Mouse (Mus musculus) kidney, embryonic 14.5 days (tissue): ENCODE data around the gene Rtn4ip1. TPM values are rescaled to one million over a fixed set of nuclear protein-coding genes. Genes with fewer than 3 reads are reported as not detected.
A peak's percentile ranks its signal among the peaks of the same experiment; 100 is the strongest.

ENCODE experiments used
- ATAC-seq: fragments of 200-750 bp; cut with Nextera tagmentation; 2 replicates; pipeline ENCODE4 v1.8.0; 2017; ENCODE audit warnings: moderate number of reproducible peaks, mild to moderate bottlenecking, moderate TSS enrichment, moderate library complexity; ENCODE audit not compliant: low FRiP score, low TSS enrichment
- H3K27ac ChIP-seq: fragments of 300-500 bp; sonication (generic); 2 replicates; pipeline ENCODE4 v1.5.1; 2014; ENCODE audit warnings: low read depth, mild to moderate bottlenecking, low read length, moderate library complexity, mixed read lengths
- H3K27me3 ChIP-seq: fragments of 300-500 bp; sonication (generic); 2 replicates; pipeline ENCODE4 v1.6.1; 2014; ENCODE audit warnings: mild to moderate bottlenecking, low read length; ENCODE audit not compliant: control insufficient read depth, insufficient read depth
- H3K36me3 ChIP-seq: fragments of 300-500 bp; sonication (generic); 2 replicates; pipeline ENCODE4 v1.6.1; 2014; ENCODE audit warnings: low read length, mixed read lengths; ENCODE audit not compliant: control insufficient read depth, insufficient read depth
- H3K4me1 ChIP-seq: fragments of 300-500 bp; sonication (generic); 2 replicates; pipeline ENCODE4 v1.6.1; 2014; ENCODE audit warnings: low read length, mixed read lengths; ENCODE audit not compliant: control insufficient read depth, insufficient read depth
- H3K4me2 ChIP-seq: fragments of 300-500 bp; sonication (generic); replicated peaks from 2 replicates; pipeline ENCODE4 v1.6.1; 2014; ENCODE audit warnings: low read depth, mild to moderate bottlenecking, low read length
- H3K4me3 ChIP-seq: fragments of 300-500 bp; sonication (generic); 2 replicates; pipeline ENCODE4 v1.5.1; 2014; ENCODE audit warnings: mild to moderate bottlenecking, low read length
- H3K9ac ChIP-seq: fragments of 300-500 bp; sonication (generic); 2 replicates; pipeline ENCODE4 v1.6.1; 2014; ENCODE audit warnings: low read depth, mild to moderate bottlenecking, low read length, moderate library complexity
- H3K9me3 ChIP-seq: fragments of 300-500 bp; sonication (generic); 2 replicates; pipeline ENCODE4 v1.6.1; 2016; ENCODE audit warnings: low read length; ENCODE audit not compliant: control insufficient read depth
- WGBS: fragments of 180-500 bp; shearing (Covaris S2); extraction: QIAGEN DNeasy Blood & Tissue Kit; methylation state at CpG from one replicate; pipeline ENCODE4 v1.1.7; 2014; 5-methylcytosine and 5-hydroxymethylcytosine counted together
- polyA plus RNA-seq: library from polyadenylated mRNA; unstranded; fragments of >200 nt; fragmentation: Nextera tagmentation; extraction: Ambion mirVana; gene quantifications from 2 replicates; pipeline ENCODE4 v1.2.1, GENCODE M21; 2014

Gene Rtn4ip1
- polyA plus RNA-seq, 1 experiment from 2014 or later: 15.8 TPM

DNA sequence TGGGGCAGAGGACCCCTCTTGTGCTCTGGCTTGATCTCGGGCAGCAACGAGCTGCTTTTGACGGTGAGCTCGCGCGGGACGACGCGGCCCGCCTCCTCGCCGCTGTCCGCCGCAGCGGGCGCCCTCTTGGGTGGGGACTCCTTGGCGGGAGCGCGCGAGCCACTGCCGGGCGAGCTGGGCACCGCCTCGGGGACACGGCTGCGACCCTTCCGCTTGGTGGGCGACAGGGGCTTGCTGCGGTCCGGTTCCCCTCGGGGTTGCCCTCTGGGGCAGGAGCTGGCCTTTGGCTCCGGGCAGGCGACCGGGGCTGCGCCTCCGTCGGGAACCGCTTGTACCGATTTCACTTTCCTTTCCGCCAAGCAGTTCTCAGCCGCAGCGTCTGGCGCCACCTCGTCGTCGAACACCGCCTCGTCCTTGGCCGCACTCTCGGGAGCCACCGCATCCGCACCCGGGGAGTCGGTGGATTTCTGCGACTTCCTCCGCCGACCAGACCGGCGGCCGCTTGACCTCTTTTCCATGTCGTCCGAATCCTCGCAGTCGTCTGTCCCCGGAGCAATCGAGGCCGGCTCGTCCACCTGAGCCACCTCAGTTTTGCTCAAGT is 102.0 kb downstream of the Rtn4ip1 start:
- Histone ChIP-seq H3K4me1 (0 out of 2 replicates have a peak, but pooled peaks cover 5% of the 10 kb centered on the region), H3K27me3 (peaks cover 40% of the 10 kb centered on the region), H3K9me3 (no peaks in the 10 kb centered on the region), H3K4me3 (peak overlapping the region; percentile 52), H3K27ac (no peak overlapping the region), H3K9ac (peak overlapping the region; percentile 56; the same call in 1 of the 2 replicates), H3K36me3 (no peaks in the 10 kb centered on the region), H3K4me2 (peak overlapping the region; percentile 81)
- under 1% methylated on average over 55 of the region's 68 CpGs for WGBS
- peak; percentile 17; the same call in 1 of the 2 replicates for ATAC-seq

DNA sequence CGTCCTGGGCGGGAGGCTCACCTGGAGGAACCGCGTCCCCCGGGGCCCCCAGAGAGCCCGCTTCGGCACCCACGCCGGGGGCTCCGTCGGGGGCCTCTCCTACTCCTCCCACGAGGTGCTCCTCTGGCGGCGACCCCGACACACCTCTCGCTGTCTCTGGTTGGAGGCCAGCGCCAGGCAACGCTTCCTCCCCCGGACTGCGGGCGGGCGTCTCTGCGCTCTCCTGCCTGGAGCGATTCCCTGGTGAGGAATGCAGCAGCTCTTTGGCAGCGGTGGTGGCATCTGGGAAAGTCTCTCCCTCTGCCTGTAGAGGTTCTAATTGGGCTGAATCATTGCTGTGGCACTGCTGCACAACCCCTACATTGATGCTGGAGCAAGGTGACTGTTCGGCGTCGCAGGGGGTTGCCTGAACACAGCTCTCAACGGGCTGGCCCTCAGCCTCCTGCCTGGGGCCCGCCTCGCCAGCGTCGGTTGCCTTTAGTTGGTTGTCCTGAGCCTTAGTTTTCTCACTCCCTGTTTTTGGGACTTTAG is 102.7 kb downstream of the Rtn4ip1 start:
- Histone ChIP-seq H3K4me3 (peak overlapping the region; percentile 52), H3K36me3 (no peaks in the 10 kb centered on the region), H3K9me3 (no peaks in the 10 kb centered on the region), H3K4me2 (peak overlapping the region; percentile 81), H3K4me1 (0 out of 2 replicates have a peak, but pooled peaks cover 5% of the 10 kb centered on the region), H3K27me3 (peaks cover 40% of the 10 kb centered on the region), H3K27ac (no peak overlapping the region), H3K9ac (peak overlapping the region; percentile 56; the same call in 1 of the 2 replicates)
- WGBS: 1% methylated on average over 29 of the region's 33 CpGs
- ATAC-seq: peak; percentile 19; the same call in 1 of the 2 replicates

DNA sequence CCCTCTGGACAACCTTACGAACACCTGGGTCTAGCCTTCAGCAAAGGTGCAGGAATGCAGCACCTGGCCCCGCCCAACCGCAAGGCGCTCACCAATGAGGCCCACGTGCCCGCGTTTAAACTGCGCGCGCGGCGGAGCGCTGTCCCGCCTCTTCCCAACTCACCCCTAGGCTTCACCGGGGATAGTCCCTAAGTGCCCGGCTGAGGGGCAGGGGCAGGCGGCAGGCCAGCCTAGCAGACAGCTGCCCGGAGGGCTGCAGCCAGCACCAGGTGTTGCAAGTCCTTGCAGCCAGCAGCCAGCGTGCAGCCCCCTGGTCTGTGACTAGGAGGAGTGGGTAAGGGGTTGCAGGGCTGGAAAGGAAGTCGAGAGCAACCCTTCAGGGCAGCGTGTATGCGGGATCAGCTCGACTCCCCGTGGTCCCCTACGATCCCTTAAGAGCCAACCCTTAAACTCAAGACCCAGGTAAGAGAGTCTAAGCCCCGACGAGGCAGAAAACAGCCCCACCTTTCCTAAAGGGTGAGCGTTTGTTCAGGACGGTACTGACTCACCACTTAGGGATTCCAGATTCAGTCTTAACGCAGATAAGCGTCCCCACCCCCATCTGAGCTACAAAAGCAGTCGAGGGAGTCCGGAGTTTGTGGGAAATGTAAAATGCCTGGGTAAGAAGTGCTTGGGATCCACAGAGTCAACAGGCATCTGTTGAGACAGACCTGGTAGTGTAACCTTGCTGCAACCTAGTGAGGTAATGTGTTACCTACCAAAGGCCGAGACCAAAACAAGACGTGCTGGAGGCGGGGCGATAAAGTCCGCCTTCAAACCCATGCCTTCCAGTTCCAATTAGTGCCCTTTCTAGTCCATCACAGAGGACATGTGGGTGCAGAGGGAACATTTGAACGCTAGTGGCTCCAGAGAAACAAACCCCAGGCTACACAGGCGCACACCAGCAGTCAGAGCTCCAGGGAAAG is 104.4 kb downstream of the Rtn4ip1 start:
- Histone ChIP-seq H3K9ac (peak overlapping the region; percentile 32; the same call in 1 of the 2 replicates), H3K4me3 (peak overlapping the region; percentile 29), H3K9me3 (no peaks in the 10 kb centered on the region), H3K27me3 (peaks cover 40% of the 10 kb centered on the region), H3K27ac (no peak overlapping the region; the same call in 1 of the 2 replicates), H3K36me3 (no peaks in the 10 kb centered on the region), H3K4me1 (0 out of 2 replicates have a peak, but pooled peaks cover 5% of the 10 kb centered on the region), H3K4me2 (peak overlapping the region; percentile 48)
- under 1% methylated on average over 40 of the region's 40 CpGs for WGBS
- peak; percentile 68 for ATAC-seq

Other genes starting within 250 kb of the Rtn4ip1 start
- gene Qrsl1, start 62 bp upstream of the Rtn4ip1 start, polyA plus RNA-seq: 26.3 and 33.1 TPM in 2 replicates
- 2.1 and 5.0 TPM in 2 replicates for gene Crybg1, start 247.0 kb downstream of the Rtn4ip1 start, polyA plus RNA-seq